Mouse (Mus musculus) urinary bladder, postnatal 36 days (tissue): ENCODE measurements around the gene Irx3.
A peak's percentile ranks its signal among the peaks of the same experiment; 100 is the strongest.

Experiments
- DNase-seq, 2 experiments: peaks; one replicate each; pipeline ENCODE4 v3.0.0; 2022; ENCODE audit warnings: low spot score in 2 of 2, mixed read lengths in 1 of 2

Gene Irx3

DNA sequence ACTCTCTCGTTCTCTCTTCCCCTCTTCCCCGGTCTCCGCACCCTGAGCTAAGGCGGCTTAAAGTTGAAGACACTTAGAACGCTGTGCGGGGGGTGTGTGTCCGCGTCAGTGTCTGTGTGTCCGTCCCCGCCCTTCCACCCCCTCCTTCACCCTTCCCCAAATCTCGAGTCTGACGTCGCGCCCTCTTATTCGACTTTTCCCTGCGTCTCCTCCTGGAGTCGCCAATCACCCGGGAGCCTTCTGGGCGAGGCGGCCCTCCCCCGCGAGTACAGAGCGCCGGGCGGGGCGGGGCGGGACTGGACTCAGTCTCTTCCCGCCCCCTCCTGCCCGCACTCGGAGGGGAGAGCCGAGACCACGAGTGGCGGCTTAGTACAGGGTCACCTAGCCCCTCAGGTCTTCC, at the start of gene Irx3:
Gene Irx3, minus strand, starts transcription at position 229 of the 400 bp plus-strand sequence.
- peak; percentile 52 to 81 for DNase-seq

DNA sequence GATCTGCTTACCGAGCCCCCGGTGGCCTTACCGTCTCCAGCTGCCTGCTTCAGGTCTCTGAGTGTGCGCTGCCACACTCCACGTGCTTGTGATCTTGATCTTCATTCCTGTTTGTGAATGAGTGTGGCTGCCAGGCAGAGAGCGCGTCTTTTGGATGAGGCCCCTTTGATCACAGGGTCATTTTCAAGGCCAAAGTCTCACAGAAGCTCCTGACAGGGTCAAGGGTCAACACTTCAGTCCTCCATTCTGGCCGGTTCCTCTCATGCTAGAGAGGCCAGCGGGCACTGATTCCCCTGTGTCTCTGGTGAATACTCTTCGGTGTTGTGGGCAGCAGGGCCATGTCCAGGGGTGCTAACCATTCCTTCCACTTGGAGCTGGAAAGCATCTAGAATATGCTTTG, 49.5 kb upstream of the Irx3 start:
- no peak for DNase-seq

DNA sequence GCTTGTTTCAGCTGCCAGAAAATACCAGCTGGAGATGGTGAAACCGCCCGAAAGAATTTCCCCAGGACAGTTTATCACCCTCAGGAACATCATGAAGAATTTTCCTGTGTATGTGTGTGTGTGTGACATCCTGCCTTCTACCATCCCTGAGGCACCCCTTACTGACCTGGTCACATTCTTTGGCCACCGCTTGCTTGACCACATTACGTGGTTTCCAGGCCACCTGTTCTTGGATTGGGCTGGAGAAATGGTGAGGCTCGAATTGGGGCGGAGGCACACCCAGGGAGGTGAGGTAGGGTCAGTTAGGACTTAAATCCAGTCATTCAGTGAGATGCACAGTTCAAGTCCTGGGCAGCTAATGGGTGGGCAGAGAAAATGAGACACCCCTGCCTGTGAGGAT, 48.1 kb upstream of the Irx3 start:
- DNase-seq = no peak

DNA sequence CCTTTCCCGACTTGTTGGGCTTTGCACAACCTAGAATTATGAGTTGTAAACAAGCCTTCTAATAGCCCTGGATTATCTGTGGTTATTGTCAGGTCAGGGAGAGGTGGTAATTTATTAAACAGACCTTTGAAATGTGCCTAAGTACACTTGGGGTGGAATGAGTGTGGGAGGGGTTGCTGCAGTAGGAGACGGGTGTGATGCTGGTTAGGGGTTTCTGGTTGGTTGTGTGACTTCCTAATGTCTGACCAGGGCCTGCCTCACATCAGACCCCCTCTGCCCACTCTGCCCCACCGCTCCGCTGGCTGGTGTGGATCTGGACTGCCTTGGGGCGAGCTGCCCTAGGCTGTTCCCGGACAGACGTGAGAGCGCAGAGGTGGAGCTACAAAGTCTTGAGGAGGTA, 47.7 kb upstream of the Irx3 start:
- DNase-seq = no peak

DNA sequence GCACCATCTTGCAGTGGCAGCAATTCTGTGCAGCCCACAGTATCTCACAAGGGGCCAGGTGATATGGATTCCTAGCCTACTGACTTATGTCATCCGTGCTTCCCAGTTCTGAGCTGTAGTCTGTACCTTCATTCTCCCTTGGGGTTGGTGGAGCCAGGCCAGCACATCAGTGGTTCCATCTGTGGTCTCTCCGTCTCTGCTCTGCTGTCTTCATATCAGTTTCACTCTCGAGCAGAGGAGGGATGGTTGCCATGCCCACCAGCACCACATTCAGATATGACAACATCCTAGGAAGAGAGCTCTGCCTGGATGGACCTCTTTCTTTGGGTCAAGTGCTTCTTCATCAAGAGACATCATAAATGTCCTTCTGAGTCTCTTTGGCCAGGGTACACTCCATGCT, 43.8 kb upstream of the Irx3 start:
- DNase-seq = no peak

DNA sequence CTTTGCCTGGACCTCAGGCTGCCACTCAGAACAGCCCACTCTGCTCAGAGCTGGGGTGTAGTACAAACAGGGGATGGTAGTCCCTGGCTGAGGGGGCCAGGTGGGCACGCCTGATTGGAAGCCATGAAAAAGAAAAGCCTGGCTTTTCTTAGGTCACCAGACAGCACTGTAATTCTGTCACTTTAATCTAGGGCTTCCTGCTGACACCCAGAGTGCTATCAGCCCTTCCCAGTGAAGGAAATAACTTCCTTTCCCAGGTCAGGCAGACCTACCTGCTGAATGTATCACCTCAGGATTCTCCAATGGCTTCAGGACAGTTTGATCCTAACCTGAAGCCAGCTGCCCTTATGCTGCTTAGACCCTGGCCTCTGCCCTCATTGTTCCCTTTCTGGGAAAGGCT, 35.3 kb upstream of the Irx3 start:
- no peak for DNase-seq

DNA sequence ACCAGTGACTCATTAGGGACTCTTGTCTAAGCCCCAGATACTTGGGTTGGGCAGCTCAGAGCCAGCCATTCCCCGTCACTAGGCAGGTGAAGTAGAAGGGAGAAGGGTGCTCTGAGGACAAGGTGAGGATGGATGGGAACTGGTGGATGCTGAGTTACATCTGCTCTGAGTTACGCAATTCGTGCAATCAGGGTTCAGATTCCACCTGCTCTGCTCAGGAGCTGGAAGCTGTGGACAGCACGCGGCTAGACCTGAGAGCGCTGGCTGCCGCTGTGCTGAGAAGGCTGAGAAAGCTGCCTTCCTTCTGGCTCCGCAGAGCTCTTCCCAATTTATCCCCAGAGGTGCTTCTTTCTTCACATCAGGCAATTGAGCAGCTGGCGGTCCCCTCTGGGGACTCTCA, 34.8 kb upstream of the Irx3 start:
- no peak for DNase-seq

DNA sequence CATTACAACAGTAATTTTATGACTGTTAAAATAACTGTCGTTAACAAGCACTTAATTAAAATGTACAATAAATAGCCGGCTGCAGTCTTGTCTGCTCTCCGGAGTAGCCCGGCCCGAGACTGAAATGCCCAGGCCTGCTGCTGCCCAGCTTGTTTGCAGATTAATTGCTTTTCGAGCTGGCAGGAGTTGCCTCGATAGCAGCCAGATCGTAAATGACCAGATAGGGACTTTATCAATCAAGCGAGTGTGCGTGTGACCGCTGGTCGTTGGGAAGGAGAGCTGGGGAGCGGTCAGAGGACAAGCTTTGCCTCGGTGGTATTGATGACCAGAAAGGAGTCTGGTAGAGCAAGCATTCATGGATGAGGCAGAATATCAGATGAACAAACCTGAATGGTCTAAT, 25.8 kb upstream of the Irx3 start:
- DNase-seq = no peak

DNA sequence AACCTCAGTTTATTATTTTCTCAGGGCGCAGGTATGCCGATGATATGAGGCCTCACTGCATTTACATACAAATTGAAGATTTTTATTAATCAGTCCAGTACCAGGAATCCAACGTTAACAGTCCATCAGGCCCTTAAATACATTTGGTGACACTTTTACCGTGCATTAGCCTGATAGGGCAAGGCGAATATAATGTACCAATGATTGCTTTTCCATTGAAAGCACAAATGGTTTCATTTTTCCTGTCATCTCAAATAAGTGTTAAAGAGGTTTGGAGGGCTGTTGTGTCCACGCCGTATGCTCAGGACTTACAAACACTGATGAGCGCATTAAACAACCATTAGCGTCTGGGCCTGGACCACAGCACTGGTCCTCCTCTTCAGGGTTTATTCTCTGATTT, 25.3 kb upstream of the Irx3 start:
- no peak for DNase-seq

DNA sequence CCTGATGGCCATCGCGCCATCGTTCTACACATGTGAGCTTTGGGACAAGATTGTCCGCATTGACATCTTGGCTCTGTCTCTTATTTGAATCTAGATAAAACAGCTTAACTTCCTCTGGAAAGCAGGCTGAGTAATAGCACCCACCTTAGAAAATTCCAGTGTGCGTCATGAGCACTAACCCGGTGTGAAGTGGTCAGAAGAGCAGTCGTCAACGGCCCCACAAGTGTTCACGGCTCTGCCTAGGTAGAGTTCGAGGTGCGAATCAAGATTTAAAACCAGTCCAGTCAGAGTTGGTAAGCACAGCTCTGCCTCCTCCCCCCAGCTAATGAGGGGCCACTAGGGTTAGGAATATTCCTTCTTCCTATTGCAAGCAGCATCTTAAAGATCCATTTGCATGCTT, 21.5 kb upstream of the Irx3 start:
- no peak for DNase-seq

DNA sequence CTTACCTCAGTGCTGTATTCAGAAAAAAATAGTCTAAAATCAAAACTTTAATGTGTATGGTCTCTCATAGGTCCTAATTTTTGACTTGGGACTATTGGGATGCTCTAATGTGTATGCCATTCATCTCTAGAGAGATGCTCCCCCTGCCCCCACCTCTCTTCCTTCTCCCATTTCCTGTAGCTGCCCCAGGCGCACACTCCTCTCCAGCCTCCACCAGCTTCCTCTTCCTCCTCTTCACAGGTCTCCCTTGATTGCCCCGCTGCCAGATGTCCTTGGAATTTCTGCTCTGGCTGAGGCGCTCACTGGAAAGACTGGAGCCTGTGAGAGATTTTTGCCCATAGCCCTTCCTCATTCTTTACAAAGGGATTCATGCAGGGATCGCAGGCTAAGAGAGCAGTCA, 20.9 kb upstream of the Irx3 start:
- DNase-seq = no peak

DNA sequence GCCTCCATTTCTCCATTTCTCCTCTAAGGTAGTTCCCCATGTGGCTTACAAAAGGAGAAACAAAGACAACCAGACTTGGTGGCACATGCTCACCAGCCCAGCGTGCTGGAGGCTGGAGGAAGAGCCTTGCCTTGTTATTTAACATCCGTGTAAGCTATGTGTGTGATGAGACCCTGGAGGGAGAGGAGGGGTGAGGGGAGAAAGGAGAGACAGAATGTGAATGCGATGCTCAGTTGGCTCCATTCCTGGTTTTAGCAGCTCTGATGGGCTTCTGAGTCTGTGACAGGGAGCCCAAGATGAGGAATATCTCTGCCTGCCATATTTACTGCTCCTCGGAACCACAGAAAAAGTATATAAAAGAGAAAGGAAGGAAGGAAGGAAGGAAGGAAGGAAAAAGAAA, 20.1 kb upstream of the Irx3 start:
- DNase-seq = no peak

DNA sequence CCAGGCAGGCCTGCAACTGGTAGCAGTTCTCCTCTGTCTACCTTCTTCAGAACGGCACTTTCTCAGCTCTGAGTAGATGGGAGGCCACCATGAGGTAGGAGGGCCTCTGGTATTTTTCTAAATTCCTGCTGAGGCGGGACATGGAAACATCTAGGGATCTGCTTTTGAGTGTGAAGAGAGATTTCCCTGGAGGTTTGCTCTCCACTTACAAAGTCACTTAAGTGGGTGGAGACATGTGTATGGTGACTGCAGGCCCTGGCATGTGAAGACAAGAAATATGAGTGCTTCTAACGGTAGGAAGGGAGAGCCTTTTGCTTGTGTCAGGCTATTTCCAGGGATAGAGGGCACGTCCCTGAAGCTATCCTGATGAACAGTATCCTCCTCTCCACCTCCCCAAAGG, 17.9 kb upstream of the Irx3 start:
- DNase-seq = no peak

DNA sequence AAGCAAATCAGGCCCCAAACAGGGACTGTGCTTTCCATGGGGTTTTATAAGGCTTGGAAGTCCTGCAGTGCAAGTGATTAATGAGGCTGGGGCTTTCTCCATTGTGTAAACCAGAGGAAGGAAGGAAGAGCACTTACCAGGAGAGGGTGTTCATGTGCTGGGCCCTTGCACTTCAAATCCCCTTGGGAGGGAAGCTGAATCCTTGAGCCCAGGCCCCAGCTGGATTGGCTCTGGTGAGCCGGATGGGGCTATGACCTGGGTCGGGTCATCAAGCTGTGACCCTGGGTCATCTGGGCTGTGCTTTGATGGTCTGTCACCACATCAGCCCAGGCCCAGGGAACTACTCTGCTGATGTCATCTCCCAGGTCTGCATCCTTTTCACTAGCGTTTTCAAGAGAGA, 16.9 kb upstream of the Irx3 start:
- DNase-seq = no peak

DNA sequence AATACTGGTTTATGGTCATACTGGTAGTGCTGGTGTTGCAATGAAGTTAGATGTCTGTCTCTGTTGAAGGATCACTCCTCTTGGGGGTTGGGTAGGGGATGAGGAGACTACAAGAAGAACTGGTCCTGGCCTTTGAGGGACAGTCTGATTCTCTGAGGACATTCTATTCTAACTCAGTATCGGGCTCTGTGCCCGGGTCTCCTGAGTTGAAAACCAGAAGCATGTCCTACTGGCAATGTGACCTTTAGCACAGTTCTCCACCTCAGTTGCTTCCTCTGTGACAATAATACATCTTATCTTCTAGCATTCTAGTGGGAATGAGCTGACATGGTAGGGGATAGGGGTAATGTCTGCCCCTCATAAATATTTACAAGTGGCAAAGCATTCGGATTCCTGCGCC, 12.2 kb upstream of the Irx3 start:
- DNase-seq = no peak

DNA sequence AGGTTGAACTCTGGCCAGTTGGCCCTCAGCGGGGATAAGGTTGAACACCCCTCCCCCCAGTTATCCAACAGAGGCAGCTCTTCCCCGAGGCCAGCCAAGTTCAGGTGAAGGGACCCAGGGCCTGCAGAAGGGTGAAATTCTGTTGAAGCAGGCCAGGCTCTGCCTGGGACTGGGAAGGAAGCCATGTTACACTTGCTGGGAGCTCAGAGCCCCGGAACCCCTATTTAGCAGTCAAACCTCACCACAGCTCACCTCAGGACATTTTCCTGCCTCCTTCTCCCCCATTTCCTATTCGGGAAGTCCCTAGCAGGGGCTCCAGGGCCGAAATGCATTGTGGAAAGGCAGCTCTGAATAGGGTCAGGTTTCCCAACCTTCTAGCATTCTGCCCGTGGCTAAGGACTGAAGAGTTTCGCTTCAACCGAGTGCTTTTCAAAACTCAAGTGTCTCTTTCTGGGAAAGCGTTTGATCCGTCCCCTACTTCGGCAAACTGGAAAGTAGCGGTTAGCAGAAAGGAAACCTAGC, 4.9 kb upstream of the Irx3 start:
- DNase-seq = no peak

DNA sequence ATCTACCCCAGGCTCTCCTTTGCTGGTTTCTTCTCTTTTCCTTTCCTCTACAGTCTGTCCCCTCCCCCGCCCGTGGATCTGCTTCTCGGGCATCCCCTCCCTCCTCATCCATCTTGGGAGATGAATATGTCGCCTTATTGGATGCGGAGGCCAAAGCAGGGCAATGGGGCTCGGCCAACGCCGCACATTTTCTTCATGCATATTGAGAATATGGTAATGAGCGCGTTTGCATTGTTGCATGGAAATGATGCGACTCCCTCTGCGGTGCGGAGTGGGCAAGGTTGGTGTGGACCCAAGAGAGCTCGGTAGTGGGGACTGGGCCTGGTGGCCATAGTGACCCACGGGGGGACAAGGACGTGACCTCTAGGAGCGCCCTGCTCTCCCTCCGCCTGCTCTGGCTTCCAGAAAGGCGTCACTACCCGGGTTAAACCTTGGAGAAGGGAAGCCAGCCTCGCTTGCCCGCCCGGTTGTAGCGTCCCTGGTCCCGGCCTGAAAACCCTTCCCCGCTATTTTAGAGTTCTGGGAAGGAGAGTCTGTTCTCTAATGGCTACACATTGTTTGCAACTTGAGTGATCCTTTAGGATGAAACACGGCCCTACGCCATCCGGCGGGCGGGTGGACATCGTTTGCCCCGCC, 4.3 kb upstream of the Irx3 start:
- DNase-seq = no peak

DNA sequence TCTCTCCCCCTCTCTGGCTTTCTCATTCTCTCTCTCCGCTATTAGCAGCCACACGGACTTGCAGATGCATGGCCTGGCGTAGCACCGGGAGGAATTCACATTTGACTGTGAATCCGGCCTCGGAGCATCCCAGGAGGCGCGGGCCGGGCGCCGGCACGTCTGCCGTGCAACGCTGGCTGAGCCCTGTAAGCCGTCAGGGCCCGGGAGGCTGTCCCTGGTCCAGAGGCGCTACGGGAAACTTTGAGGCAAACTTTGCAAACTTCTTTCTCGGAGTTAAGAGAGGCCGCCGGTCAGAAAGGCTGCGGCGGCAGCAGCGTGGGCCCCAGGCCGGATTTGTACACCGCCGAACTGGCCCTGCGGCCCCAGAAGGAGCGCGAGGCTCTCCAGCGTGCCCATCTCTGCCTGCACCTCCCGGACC, 3.4 kb upstream of the Irx3 start:
- no peak for DNase-seq

DNA sequence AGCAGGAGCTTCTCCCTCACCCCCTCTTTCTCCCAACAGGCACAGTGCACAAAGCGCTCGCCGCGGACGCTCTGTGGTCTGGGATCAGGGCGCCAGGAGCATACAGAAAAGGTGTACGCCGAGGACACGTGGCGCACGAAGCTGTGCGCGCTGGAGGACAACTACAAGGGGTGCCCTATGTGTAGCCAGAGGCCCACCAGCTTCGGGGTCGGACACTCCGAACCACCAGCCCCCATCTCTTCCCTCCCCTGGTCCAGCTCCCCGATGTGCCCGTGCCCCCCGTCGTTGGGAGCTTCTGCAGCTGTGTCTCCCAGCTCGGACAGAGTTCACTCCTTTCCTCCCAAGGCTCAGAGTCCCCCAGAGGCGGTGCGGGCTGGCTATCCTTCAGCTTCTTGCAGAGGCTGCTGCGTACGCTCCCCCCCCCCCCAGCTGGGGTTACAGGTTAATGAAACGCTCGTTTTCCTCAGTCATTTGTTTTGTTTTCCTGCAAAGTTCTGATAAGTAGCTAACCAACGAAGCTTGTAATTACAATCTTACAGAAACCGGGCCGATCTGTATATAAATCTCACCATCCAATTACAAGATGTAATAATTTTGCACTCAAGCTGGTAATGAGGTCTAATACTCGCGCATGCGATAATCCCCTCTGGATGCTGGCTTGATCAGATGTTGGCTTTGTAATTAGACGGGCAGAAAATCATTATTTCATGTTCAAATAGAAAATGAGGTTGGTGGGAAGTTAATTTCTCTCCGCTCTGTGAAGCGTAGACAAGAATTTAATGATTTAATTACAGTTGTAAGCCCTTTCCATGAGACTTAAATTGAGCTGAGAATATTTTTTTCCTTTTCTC, 2.8 kb upstream of the Irx3 start:
- no peak for DNase-seq

DNA sequence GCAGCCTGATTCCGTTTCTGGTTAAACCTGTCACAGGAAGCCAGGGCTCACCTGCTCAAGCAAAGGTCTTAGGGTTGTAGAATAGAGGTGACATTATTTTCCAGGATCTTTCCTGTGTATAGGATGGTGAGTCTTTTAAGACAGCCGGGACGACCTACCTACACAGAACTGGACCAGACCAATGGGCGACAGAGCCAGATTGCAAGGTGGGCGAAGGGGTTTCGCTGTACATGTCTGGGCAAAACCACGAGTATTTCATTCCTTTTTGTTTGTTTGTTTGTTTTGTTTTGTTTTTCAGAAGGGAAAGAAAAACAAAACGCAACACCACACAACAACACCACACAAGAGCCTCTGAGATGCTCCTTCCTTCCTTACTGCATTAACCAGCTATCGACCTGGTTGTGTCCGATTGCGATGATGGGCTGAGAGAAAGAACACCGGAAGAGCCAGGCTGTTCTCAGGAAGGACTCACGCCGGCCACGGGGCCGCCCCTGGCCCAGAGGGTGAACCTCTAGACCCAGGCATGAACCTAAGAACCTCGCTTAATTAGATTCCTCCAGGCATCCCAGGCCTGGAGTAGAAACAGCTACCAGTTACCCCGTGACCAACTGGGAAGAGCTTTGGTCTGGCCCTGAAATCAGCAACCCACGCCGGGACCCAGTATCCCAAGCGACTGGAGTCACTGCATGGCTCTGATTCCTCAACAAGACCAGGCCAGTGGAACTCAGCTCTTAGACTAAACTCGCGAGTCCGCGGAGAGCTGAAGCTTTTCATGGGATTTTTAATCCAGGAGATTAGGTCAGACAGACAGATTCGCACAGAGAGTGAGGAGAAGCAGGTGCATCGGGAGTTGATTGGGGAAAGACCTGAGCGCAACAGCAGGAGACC, 1.9 kb upstream of the Irx3 start:
- DNase-seq = no peak

DNA sequence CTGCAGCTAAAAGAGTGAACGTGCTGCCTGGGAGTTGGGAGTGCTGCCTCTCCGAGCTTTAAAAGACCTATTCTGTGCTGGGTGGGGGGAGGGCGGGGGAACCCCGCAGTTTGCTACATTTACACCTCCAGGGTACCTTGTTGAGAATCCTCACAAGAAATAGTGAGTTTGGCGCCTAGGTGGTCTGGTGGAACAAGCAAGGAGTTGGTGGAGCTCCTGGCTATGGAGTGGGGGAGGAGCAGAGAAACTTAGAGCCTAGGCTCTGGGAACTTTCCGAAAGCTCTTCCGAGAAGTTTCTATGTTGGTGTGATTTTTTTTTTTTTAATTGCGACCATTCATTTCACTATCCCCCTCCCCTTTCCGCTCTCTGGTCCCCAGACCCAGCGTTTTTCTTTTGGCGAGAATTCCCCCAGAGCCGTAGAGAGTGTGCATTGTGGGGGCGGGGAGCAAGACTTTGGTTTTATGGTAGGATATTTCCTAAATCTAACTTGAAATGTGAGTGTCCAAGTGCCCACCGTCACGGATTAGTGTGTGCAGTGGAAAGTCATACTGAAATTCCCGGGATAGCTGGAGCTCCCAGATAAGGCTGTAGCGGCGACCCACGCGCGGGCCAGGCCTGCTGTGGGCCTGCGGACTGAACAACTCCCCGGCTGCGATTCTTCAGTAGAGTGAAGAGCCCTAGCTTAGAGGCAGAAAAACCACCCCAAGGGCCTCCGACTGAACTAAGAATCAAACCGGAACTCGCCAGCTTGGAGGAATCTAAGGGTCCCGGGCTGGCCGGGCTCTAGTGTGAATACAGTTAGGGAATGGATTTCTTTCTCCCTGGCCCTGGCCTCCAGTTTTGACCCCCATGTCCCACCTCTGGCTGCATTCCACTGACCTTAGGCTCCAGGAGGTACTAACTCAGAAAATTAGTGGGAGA, 795 bp upstream of the Irx3 start:
- no peak for DNase-seq
